Mouse (Mus musculus) liver, adult 2 months (tissue): ENCODE measurements around the gene Ube2cbp. TPM values are rescaled to one million over a fixed set of nuclear protein-coding genes. Genes with fewer than 3 reads are reported as not detected.

Source experiments
- DNase-seq: peaks from one replicate; pipeline ENCODE4 v3.0.0-alpha.2; 2011; ENCODE audit warnings: low read depth, low spot score; ENCODE audit errors: extremely low read depth
- H3K27ac ChIP-seq: fragments of 200-500 bp; replicated peaks from 2 replicates; pipeline ENCODE4 v1.5.1; 2012; ENCODE audit warnings: low read depth, mild to moderate bottlenecking, control low read depth, inconsistent platforms, low read length; ENCODE audit not compliant: insufficient read depth
- H3K27me3 ChIP-seq: fragments of 200-500 bp; 2 replicates; pipeline ENCODE4 v1.6.1; 2012; ENCODE audit warnings: mild to moderate bottlenecking, moderate library complexity, low read length, inconsistent platforms; ENCODE audit not compliant: control insufficient read depth, insufficient read depth
- H3K36me3 ChIP-seq: fragments of 200-500 bp; 2 replicates; pipeline ENCODE4 v1.6.1; 2012; ENCODE audit warnings: low read length, inconsistent platforms; ENCODE audit not compliant: control insufficient read depth, insufficient read depth
- H3K4me1 ChIP-seq: fragments of 200-500 bp; 2 replicates; pipeline ENCODE4 v1.6.1; 2011; ENCODE audit warnings: low read length; ENCODE audit not compliant: control insufficient read depth, insufficient read depth
- H3K4me3 ChIP-seq: fragments of 200-500 bp; 2 replicates; pipeline ENCODE4 v1.5.1; 2011; ENCODE audit warnings: low read depth, mild to moderate bottlenecking, control low read depth, low read length, moderate library complexity; ENCODE audit not compliant: insufficient read depth
- H3K79me2 ChIP-seq: fragments of 200-500 bp; 2 replicates; pipeline ENCODE4 v1.6.1; 2012; ENCODE audit warnings: inconsistent platforms, mild to moderate bottlenecking, low read length, moderate library complexity; ENCODE audit not compliant: control insufficient read depth, insufficient read depth
- H3K9ac ChIP-seq: fragments of 200-500 bp; 2 replicates; pipeline ENCODE4 v1.6.1; 2012; ENCODE audit warnings: low read depth, mild to moderate bottlenecking, control low read depth, inconsistent platforms, low read length
- CTCF ChIP-seq: fragments of 200-500 bp; IDR thresholded peaks from 2 replicates; pipeline ENCODE4 v1.5.1; 2011; ENCODE audit warnings: low read depth, low read length, control low read depth
- POLR2A ChIP-seq: fragments of 200-500 bp; IDR thresholded peaks from 2 replicates; pipeline ENCODE4 v1.6.1; 2011; ENCODE audit warnings: low read length, control low read depth; ENCODE audit not compliant: insufficient read depth; ENCODE audit errors: extremely low read depth
- WGBS: fragments of 180-500 bp; shearing (Covaris S2); methylation state at CpG from one replicate; pipeline ENCODE4 v1.1.7; 2018; 5-methylcytosine and 5-hydroxymethylcytosine counted together
- polyA plus RNA-seq: library from polyadenylated mRNA; depleted of rRNA; stranded (reverse); fragments of >200 nt; gene quantifications from 2 replicates; pipeline ENCODE4 v1.2.3, GENCODE M21; 2012
- total RNA-seq: library from RNA; depleted of rRNA; stranded (reverse); fragments of >200 nt; gene quantifications from 2 replicates; pipeline ENCODE4 v1.2.3, GENCODE M21; 2014

The Ube2cbp gene
- total and polyA plus RNA-seq, 2 experiments = 0.97 to 2.2 TPM

DNA sequence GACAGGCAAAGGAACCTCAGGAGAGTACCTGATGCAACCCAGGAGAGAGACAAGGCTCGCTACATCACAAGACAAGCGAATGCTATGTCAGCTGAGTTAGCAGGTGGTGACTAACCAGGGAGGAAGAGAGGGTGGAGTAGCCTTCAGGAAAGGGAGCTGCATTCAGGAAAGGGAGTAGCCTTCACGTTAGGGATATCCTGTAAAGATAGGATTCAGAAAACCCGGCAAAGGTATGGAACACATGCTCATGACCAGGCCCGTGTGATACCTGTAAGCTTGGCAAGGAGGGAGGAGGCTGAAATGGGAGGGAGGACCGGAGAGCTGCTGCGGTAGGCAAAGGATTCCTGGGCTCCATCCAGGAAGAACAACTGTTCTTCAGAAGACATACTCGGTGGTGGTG, 17.3 kb downstream of the Ube2cbp start:
- Histone ChIP-seq H3K27ac (no peak overlapping the region), H3K4me3 (no peak overlapping the region), H3K9ac (no peak overlapping the region), H3K79me2 (no peaks in the 10 kb centered on the region), H3K27me3 (no peaks in the 10 kb centered on the region), H3K4me1 (peaks cover 3% of the 10 kb centered on the region; the same call in 1 of the 2 replicates), H3K36me3 (no peaks in the 10 kb centered on the region)
- TF ChIP-seq POLR2A = no peak
- no peak for TF ChIP-seq CTCF
- WGBS = 79% methylated on average over 8 of the region's 8 CpGs
- DNase-seq = no peak

DNA sequence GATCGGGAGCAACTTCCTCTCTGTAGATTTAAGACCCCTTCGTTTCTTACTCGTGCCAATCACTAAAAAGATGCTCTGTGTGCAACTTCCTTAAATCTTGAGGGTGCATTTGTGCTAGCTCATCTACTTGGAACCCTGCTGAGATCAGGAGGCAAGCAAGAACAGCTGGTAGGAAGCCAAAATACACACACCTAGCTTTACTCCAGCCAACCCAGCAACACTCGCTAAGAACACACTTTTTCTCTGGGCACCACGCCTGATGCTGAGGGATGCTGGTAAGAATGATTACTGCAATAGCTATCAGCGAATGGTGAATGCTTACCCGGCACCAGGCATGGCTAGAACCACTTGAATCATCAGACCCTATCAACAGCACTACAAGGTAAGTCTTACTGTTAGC, 17.9 kb downstream of the Ube2cbp start:
- H3K27me3 ChIP-seq = no peaks in the 10 kb centered on the region
- H3K4me3 ChIP-seq = no peak overlapping the region
- no peak overlapping the region for H3K9ac ChIP-seq
- H3K4me1 ChIP-seq = peaks cover 3% of the 10 kb centered on the region; the same call in 1 of the 2 replicates
- no peaks in the 10 kb centered on the region for H3K36me3 ChIP-seq
- DNase-seq = peak; percentile 61
- H3K79me2 ChIP-seq = no peaks in the 10 kb centered on the region
- 62% methylated on average over 7 of the region's 7 CpGs for WGBS
- no peak overlapping the region for H3K27ac ChIP-seq
- no peak for TF ChIP-seq CTCF
- TF ChIP-seq POLR2A = no peak

- WGBS = 62% methylated on average over 4 of the region's 4 CpGs
- Histone ChIP-seq H3K27ac (no peak overlapping the region), H3K79me2 (no peaks in the 10 kb centered on the region), H3K9ac (no peak overlapping the region), H3K4me3 (no peak overlapping the region), H3K27me3 (no peaks in the 10 kb centered on the region), H3K4me1 (no peaks in the 10 kb centered on the region), H3K36me3 (no peaks in the 10 kb centered on the region)
- DNase-seq = peak; percentile 60
- TF ChIP-seq POLR2A (no peak), CTCF (no peak)
Measured at GRCm38 (mm10) chr9:86442248-86442647, 22.5 kb downstream of the Ube2cbp start.

DNA sequence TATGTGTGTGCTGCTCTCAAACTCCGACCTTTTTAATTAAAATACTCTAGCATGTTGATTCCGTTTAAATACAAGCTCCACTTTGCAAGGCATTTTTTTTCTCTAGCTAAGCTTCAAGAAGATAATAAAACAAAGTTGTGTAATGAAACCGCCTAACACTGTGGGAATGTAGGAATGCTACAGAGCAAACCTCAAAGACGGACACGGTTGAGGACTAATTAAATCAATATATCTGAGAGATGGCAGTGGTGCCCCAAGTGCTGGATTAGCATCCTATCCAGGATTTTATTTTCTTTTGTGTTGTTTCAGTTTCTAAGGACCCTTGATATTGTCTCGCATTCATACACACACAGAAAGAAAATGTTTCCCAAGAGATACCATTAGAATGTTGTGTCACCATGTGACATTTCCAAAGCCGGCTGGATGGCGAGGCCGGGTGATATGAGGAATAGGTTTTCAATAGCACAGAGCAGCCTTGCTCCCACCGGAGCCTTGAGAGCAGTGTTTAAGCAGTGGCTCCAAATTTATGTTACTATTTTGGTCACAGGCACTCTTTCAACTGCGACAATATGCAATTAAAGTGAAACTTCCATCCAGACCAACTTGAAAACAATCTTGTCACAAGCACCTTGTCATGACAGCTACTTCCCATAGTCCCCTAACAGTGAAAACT, 26.3 kb downstream of the Ube2cbp start:
- H3K79me2 ChIP-seq = no peaks in the 10 kb centered on the region
- H3K36me3 ChIP-seq = no peaks in the 10 kb centered on the region
- H3K9ac ChIP-seq = no peak overlapping the region
- no peaks in the 10 kb centered on the region for H3K4me1 ChIP-seq
- WGBS = 89% methylated on average over 11 of the region's 11 CpGs
- TF ChIP-seq POLR2A (no peak), CTCF (no peak)
- no peaks in the 10 kb centered on the region for H3K27me3 ChIP-seq
- no peak overlapping the region for H3K4me3 ChIP-seq
- DNase-seq = no peak
- H3K27ac ChIP-seq = no peak overlapping the region

GRCm38 (mm10) chr9:86436608-86437007, 28.1 kb downstream of the Ube2cbp start:
- H3K4me3 ChIP-seq = no peak overlapping the region
- H3K27ac ChIP-seq = no peak overlapping the region
- WGBS = 97% methylated on average over 8 of the region's 8 CpGs

DNA sequence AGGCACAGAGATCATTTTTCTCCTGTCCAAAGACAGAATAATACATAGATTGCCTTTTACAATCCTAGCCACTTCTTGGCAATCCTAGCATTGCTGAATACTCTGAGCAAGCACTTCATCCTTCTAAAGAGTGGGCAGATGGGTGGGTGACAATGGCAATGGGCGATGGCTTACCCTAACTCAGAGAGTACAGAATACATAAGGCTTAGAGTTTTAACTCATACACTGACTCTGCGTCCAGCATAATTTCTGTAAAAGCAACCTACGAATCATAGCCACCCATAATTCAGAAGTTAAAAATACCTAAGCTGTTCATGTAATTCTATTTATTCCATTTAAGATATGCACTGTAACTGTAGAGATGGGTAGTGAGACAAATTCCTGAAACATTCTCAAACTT, 29.2 kb downstream of the Ube2cbp start:
- Histone ChIP-seq H3K9ac (no peak overlapping the region), H3K36me3 (no peaks in the 10 kb centered on the region), H3K4me1 (no peaks in the 10 kb centered on the region), H3K27me3 (no peaks in the 10 kb centered on the region), H3K27ac (no peak overlapping the region), H3K4me3 (no peak overlapping the region), H3K79me2 (no peaks in the 10 kb centered on the region)
- DNase-seq = no peak
- no peak for TF ChIP-seq POLR2A
- no peak for TF ChIP-seq CTCF
- 96% methylated on average over 3 of the region's 3 CpGs for WGBS

More at GRCm38 (mm10) chr9:86436608-86437007, 28.1 kb downstream of the Ube2cbp start:
- Histone ChIP-seq H3K36me3 (no peaks in the 10 kb centered on the region), H3K27me3 (no peaks in the 10 kb centered on the region), H3K79me2 (no peaks in the 10 kb centered on the region), H3K9ac (no peak overlapping the region), H3K4me1 (no peaks in the 10 kb centered on the region)
- TF ChIP-seq POLR2A = no peak
- no peak for DNase-seq
